Mouse (Mus musculus): Measurements from ENCODE around the gene Commd2.

DNA sequence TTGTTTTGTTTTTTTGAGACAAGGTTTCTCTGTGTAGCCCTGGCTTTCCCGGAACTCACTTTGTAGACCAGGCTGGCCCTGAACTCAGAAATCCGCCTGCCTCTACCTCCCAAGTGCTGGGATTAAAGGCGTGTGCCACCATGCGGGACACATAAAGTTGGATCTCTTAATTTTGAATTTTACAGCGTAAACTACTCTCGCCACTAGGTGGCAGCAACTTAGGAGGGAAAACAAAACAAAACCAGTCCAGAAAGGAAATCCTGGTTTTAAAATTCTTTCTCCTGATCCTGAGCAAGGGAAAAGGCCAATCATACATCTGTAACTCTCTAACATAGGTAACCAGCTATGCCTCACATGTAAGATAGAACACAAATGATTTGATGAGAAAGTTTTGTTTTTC, 12.2 kb upstream of the Commd2 start:
- no peak for TF ChIP-seq POLR2A (IDR thresholded peaks at IDR 0.05; ENCODE audit: insufficient read depth, low read depth, low read length)
- 0 out of 2 replicates have a peak, but pooled peaks have one; percentile 11 for TF ChIP-seq CTCF (IDR thresholded peaks at IDR 0.05; ENCODE audit: insufficient read depth, low read depth, low read length)
